Mouse (Mus musculus) embryo, embryonic 10 days (tissue): ENCODE data around the gene Parp4.
A peak's percentile ranks its signal among the peaks of the same experiment; 100 is the strongest.

Experiments used
- DNase-seq: peaks from one replicate; pipeline ENCODE4 v3.0.0-alpha.2; 2015; ENCODE audit warnings: low spot score

The Parp4 gene

DNA sequence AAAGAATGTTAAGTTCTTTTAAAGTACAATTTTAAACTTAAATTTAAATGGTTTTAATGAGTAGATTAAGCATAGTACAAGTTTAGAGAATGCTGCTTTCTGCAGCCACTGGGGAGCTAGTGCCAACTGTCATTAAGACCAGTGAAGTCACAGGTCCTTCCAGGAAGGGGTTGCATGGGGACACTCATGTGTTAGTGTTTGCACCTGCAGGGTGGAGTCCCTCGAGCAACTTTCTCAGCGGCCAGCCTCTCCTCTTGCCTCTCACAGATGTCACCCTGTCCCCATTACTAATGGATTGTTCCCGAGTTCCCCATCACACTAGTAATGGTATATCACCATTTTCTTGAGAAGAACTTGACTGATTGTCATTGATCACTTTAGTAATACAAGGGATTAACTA, 37.8 kb downstream of the Parp4 start:
- DNase-seq = no peak

- no peak for DNase-seq
Observed at GRCm38 (mm10) chr14:56617470-56617869, 42.1 kb downstream of the Parp4 start.

DNA sequence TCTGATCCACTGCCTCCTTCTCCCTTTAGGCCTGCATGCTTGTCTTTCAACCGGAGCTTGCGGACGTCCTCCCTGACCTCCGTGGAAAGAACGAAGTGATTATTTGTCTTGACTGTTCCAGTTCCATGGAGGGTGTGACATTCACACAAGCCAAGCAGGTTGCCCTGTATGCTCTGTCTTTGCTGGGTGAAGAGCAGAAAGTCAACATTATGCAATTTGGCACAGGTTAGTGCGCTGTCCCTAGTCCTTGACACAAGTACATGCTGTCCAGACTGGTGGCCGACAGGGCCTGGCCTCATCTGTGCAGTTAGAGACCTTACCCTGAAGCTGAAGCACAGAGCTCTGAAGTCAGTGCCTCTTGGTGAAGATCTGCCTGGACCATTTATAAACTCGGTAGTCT, 45.0 kb downstream of the Parp4 start:
- DNase-seq = no peak

GRCm38 (mm10) chr14:56626202-56626601, 50.8 kb downstream of the Parp4 start:
- no peak for DNase-seq

- DNase-seq = no peak
Observed at GRCm38 (mm10) chr14:56628336-56628735, 52.9 kb downstream of the Parp4 start.

- DNase-seq = no peak
Observed at GRCm38 (mm10) chr14:56631109-56631508, 55.7 kb downstream of the Parp4 start.

DNA sequence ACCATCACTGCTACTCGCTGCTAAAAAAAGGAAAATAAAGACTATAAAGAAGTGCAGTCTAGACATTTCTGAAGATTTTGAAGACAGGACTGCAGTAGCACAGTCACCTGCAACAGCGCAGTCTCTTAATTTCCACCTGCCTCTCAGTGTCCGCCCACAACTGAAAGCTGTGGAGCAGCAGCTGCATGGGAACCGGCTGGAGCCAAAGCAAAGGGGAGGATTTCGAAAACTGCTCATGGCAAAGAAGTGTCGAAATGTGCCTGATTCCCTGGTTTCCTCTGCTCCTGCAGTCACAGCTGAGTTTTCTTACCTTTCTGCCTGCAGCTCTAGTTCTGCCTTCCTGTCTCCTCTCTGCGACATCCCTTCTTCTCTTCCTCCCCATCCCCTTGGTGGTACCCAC, 71.8 kb downstream of the Parp4 start:
- no peak for DNase-seq

DNA sequence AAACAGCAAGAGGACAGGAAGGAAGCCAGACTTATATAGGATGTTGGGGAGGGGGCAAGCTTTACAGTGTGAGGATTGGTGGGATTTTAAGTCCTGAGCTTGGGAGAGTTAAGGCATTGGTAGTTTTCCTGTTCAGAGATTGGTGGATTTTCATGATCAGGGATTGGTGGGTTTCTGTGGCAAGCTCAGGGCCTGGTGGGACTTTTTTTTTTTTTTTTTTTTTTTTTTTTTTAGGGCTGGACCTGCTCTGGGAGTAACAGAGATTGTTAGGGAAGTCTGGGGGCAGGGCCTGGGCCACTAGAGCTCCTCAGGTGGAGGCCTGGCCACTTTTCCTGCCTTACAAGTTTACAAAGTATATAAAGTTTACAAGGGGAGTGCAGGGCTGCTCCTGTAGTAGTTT, 74.0 kb downstream of the Parp4 start:
- DNase-seq = no peak

DNA sequence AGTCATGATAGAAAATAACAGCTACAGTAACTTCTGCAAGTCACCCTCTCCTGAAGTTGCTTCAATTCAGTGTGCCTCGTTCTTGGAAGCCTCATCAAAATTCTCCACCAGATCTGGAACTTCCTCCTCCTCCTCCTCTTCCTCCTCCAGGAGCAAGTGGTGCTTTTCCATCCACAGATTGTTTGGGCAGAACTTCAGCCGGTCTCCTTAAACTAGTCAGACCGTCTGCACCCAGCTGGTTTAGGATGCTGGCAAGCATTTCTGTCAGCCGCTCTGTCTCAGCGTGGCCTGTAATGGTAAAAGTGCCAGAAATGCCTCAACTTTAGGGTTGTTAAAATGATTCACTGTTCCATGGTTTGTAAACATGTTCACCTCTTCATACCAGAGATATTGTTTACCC, 90.2 kb downstream of the Parp4 start:
- no peak for DNase-seq

DNA sequence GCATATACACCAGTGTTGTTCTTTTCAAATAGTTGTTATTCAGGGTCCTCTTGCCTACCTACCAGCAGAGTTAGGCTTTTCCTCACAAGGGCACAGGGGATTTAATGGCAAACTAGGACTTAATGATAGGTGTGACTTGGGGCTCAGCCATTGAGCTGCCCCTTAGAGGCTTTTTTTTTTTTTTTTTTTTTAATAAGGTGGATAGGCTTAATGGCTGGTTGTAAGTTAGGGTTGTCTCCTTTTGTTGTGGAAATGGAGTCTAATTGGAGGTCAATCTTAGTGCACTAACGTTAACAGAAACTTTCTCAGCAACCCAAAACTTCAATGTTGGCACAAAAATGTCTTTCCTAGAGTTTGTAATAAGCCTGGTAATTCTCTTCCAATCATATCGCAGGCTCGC, 91.5 kb downstream of the Parp4 start:
- DNase-seq = no peak

- DNase-seq = peak; percentile 99
Observed at GRCm38 (mm10) chr14:56667969-56668802, 92.8 kb downstream of the Parp4 start, which contains the start of gene Mphosph8. TSS of gene Mphosph8 (plus strand) at chr14:56668248.

DNA sequence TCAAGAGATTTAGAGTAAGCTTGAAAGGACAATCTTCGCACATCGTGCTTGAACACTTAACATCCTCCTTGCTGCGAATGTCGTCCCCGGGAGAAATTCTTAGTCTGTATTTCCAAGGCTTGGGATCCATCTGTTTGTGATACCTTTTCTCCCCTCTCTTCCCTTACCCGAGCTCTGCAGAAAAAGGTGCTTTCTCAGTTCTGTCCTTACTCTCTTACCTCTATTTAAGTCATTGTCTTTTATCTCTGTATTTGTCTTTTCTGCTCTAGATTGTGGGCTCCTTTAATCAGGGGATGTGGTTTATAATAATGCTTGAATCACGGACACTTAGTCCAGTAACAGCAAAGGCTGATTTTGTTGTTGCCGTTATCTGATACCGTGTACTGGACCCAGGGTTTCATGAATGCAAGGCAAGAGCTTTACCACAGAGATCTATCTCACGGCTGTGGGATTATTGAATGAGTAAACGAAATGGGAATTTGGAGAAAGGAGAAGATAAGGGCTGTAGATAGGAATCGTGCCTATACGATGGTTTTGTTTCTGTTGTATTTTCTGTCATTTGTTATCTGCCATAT, 93.7 kb downstream of the Parp4 start:
- peak; percentile 19 for DNase-seq

- DNase-seq = peak; percentile 51
Observed at GRCm38 (mm10) chr14:56685426-56685825, 110.0 kb downstream of the Parp4 start.

- no peak for DNase-seq
Observed at GRCm38 (mm10) chr14:56689116-56689515, 113.7 kb downstream of the Parp4 start.

DNA sequence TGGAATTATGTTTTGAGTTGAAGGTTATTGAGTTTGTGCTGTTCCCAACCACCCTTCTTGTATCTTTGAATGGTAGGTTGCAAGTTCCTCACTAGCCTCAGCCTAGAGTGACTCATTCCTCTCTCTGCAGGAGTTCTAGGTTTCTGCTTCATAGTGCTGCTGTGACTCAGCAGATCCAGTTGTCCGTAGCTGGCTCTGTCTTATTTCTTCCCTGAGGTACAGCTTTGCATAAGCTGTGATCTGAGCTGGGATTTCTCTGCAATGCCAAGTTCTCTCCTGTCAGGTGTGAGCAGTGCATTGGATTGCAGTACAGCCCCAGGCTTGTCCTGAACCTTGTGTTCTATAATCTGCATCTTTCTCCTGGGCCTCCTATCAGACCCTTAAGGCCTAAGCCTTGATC, 114.3 kb downstream of the Parp4 start:
- DNase-seq = no peak

- no peak for DNase-seq
Observed at GRCm38 (mm10) chr14:56695495-56695894, 120.1 kb downstream of the Parp4 start.

GRCm38 (mm10) chr14:56697836-56698235, 122.4 kb downstream of the Parp4 start:
- no peak for DNase-seq

DNA sequence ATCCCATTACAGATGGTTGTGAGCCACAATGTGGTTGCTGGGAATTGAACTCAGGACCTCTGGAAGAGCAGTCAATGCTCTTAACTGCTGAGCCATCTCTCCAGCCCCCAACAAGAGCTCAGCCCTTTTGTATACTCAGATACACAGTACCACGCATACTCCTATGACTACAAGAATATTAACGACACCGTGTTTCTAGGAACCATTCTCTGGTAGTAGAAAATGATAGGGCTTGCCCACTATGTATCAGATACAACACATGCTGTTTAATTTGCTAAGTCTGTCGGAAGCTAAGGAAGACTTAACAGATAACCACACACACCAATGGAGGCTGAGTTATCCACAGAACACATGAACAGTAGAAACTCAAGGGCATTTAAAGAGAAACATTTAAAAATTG, 127.2 kb downstream of the Parp4 start:
- no peak for DNase-seq

DNA sequence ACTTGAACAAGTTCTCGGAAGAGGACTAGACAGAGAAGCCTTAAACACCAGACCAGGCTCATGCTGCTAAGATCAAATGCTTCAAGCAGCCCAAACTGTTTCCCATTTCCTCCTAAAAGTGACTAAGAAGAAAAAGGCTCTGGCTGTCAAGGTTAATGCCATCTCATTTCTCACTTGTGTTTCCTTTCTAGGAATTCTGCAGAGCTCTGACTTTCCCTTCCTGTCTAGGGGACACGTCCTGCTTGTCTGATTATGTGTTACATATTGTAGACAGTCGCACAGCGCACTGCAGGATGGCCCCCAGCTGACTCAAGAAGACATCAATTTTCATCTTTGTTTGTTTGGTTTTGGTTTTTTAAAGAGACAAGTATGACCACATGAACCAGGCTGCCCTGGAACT, 130.3 kb downstream of the Parp4 start:
- DNase-seq = no peak
